Mouse (Mus musculus) skeletal muscle tissue, adult 2 months (tissue): ENCODE measurements around the gene Gm32717.
"Not testable (repeated sequence)": the region's sequence is repeated elsewhere in the genome, so short reads cannot be mapped to it uniquely, and the experiment has no call there.

ENCODE experiments used
- DNase-seq: peaks from one replicate; pipeline ENCODE4 v3.0.0-alpha.2; 2012; ENCODE audit warnings: low read depth, low spot score

Gene Gm32717

GRCm38 (mm10) chr10:118240680-118241079, at the start of gene Gm32717:
Gm32717 (minus strand) TSS chr10:118240780.
- DNase-seq, result not testable (repeated sequence)

GRCm38 (mm10) chr10:118283016-118283415, 42.4 kb upstream of the Gm32717 start:
- not testable (repeated sequence) for DNase-seq

- not testable (repeated sequence) for DNase-seq
Measured at GRCm38 (mm10) chr10:118282565-118282964, 42.0 kb upstream of the Gm32717 start.

DNA sequence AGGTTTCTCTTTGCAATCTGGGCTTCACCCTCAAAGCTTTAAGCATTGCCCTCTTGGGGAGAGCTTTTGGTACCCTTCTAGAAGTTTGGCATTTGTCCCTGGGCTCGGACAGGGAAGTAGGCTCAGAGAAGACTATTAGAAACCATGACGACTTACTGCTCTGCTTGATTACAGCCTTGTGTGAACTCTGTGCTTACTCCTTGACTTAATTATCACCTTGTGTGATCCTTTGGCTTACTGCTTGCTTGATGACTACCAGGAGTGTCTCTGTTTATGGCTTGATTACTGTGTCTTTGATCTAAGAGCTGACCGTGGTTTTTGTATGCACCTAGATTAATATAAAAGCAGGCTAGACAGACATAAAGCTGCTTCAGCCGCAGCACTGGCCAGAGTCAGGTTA, 37.5 kb upstream of the Gm32717 start:
- DNase-seq, result not testable (repeated sequence)

DNA sequence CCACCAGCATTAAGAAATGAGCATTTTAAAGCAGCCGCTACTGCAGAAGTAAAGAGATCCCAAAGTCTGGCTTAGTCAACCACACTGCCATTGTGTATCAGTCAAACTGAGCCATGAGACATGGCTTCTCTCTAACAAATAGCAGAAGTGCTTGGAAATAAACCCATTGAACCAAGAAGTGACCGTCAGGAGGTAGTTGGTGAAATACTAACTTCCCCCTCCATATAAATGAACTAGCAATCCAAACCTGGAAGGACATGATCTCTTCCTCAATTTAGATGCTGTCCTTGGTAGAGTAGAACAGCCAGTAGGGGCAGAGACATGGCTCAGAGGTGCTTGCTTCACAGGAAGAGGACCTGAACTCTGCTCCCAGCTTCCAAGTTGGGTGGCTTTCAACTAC, 30.8 kb upstream of the Gm32717 start:
- DNase-seq, result not testable (repeated sequence)

GRCm38 (mm10) chr10:118268812-118269211, 28.2 kb upstream of the Gm32717 start:
- not testable (repeated sequence) for DNase-seq

- not testable (repeated sequence) for DNase-seq
Measured at GRCm38 (mm10) chr10:118258388-118258787, 17.8 kb upstream of the Gm32717 start, which contains the start of gene Gm32802. Gm32802 (plus strand) TSS chr10:118258688.

GRCm38 (mm10) chr10:118250852-118251295, 10.3 kb upstream of the Gm32717 start:
- DNase-seq, result no peak

GRCm38 (mm10) chr10:118249006-118249595, 8.5 kb upstream of the Gm32717 start:
- not testable (repeated sequence) for DNase-seq

GRCm38 (mm10) chr10:118232607-118233006, 8.0 kb downstream of the Gm32717 start:
- not testable (repeated sequence) for DNase-seq

- DNase-seq, result not testable (repeated sequence)
Measured at GRCm38 (mm10) chr10:118227629-118228028, 13.0 kb downstream of the Gm32717 start.

DNA sequence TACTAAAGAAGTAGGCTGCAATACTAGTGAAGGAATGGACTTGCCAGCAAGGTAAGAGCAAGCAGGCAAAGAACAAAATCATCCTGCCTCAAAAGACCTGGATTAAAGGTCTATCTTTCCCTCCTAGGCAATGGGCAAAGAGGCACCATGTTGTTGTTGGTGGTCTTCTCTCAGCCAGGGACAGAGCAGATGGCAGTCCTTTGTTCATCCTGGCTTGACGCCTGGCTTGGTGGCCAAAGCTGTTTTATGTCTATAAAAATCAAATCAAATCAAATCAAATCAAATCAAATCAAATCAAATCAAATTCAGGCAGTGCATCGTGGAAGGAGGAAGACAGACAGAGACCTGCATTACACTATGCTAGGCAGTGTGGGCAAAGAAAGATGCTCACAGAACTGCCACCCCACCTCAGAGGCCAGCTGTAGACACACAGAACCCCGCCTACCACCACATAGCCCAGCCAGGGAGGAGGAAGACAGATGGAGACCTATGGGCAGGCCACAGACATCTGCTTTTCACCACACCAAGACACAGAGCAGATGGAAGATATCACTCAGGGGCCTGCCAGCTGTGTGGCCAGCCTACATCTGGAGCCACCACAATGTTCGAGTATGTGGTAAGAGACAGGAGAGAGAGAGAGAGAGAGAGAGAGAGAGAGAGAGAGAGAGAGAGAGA, 24.7 kb downstream of the Gm32717 start:
- DNase-seq, result not testable (repeated sequence)

- no peak for DNase-seq
Measured at GRCm38 (mm10) chr10:118204642-118205041, 35.9 kb downstream of the Gm32717 start, which contains the start of gene Il22. Il22 (plus strand) TSS chr10:118204942.

GRCm38 (mm10) chr10:118195150-118195549, 45.4 kb downstream of the Gm32717 start:
- DNase-seq, result not testable (repeated sequence)
